Mouse (Mus musculus) spleen, postnatal 14 days (tissue): ENCODE measurements around the gene Cntnap4.

Experiments used
- DNase-seq, 2 experiments: peaks; one replicate each; pipeline ENCODE4 v3.0.0; 2021 to 2022; ENCODE audit warnings: low spot score in 2 of 2

Gene Cntnap4

GRCm38 (mm10) chr8:112569471-112570141, at the start of gene Cntnap4:
Cntnap4 (plus strand) TSS chr8:112570043.
- no peak for DNase-seq

DNA sequence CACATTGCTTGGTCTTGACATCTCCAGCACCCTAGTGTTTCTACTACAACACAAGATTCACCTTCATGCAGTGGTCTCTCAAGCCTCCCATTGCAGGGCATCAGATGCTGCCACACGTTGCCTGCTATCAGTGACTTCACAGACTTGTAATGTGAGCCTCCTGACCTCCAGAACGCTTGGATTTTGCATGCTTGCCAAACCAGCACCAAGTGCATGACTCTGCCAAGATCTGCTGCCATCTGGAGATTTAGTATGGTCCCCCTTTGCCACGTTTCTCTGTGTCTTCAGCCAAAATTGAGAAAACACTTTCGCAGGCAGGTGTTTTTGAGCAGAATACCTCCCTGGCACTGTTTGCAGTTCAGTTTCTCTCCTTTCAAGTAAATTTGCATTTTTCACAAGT, 12.5 kb upstream of the Cntnap4 start:
- no peak for DNase-seq

DNA sequence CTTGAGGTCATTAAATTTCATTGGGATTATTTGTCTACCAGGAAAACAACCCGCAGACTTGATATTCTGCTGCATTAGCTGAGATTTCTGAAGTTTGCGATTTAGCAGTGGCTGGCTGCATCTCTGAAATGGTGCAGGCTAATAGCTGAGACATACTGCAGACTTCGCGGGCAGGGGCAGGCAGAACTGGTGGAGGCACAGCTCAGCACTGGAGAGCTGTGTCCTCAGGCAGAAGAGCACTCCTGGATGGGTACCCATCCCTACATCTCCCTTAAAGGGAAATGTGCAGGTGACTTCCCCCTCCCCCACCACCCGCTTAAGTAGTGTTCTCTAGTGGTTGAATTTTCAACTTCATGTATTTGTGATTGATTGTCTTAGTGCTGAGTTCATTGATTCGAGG, 698 bp downstream of the Cntnap4 start:
- DNase-seq, result no peak

DNA sequence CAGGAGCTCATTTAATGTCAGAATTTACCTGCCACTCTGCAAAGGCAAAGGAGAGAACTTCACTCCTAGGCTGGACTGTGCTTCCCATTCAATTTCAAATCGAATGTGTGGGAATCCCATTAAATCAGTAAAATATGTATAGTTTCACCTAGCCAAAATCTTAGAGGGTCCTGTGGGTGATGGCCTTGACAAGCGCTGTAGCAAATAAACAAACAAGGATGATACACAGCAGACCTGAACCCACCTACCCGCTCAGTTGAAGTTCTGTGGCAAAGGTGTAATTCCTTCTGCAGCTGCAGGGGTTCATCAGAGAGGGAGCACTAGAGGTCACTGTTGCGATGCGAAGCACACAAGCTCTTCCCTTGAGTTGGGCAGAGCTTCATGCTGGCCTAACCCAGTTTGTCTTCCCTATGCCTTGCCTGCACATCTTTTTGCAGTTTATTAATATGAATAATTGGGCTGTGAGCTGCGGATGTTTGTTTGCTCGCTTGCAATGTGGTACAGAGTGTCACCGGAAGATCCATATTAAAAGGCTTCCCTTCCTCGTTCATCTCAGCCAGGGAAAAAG, 1.6 kb downstream of the Cntnap4 start:
- no peak for DNase-seq

DNA sequence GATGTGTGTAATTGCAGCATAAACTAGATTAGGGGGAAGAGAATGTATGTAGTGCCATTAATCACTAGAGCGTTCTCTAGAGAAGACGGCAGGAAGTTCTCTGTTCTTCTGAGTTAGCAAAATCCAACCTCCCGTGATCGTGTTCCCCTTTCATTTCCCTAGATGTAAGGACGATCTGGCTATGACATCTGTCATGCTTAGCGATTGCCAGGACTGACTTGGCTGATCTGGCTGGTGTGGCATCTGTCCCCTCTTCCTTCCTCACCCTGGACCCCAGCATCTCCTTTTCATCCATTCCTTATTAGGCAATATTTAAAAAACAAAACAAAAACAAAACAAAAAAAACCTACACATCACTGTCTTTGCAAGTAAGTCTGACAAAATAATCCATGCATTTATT, 11.6 kb downstream of the Cntnap4 start:
- no peak for DNase-seq

DNA sequence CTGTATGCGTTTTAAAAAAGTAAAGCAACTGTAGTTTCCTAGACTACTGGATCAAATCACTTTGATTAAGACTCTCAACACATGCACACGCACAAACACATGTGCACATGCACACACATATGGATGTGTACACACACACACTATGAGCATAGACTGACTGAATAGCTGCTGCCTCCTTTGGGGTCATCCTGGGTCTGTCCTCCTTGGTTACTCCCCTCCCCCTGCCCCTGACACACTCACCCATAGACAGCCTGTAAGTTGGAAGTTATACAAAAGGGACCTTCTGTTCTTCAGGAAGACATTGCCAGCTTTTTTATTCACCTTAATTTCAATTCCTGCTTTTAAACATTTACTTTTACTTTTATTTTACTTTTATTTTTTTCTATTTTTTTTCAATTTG, 13.6 kb downstream of the Cntnap4 start:
- no peak for DNase-seq

GRCm38 (mm10) chr8:112588357-112589051, 18.7 kb downstream of the Cntnap4 start:
- DNase-seq, result no peak

GRCm38 (mm10) chr8:112589052-112589389, 19.2 kb downstream of the Cntnap4 start:
- no peak for DNase-seq

GRCm38 (mm10) chr8:112596023-112596776, 26.4 kb downstream of the Cntnap4 start:
- no peak for DNase-seq

- DNase-seq, result no peak
These were observed 30.1 kb downstream of the Cntnap4 start for GRCm38 (mm10) chr8:112599975-112600374.

DNA sequence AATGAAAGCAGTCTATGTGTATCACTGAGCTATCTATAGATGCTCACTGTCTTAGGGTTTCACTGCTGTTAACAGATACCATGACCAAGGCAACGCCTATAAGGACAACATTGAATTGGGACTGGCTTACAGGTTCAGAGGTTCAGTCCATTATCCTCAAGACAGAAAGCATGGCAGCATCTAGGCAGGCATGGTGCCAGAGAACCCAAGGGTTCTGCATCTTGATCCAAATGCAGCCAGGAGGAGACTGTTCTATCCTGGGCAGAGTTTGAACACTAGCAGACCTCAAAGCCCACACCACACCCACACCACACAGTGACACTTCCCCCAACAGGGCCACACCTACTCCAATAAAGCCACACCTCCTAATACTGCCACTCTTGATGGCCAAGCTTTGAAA, 31.3 kb downstream of the Cntnap4 start:
- no peak for DNase-seq

DNA sequence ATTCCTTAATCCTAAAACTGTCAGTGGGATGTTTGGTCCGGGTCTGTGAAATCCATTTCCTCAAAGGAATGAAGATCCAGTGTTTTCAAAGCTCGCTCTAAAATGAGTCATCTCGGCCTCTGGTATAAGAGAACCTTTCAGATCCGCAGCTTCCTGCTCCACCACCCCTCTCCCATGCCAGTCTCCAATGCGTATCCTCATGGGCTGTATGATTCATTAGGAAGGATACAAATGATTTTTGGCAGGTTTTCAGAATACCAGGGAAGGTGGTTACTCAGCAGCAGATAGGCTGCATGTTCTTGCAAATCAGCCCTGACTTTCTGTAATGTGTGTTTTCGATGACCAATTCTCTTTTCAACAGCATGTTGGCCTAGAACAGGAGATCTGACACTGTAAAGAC, 40.3 kb downstream of the Cntnap4 start:
- DNase-seq, result no peak

- no peak for DNase-seq
These were observed 58.9 kb downstream of the Cntnap4 start for GRCm38 (mm10) chr8:112628791-112629190.

DNA sequence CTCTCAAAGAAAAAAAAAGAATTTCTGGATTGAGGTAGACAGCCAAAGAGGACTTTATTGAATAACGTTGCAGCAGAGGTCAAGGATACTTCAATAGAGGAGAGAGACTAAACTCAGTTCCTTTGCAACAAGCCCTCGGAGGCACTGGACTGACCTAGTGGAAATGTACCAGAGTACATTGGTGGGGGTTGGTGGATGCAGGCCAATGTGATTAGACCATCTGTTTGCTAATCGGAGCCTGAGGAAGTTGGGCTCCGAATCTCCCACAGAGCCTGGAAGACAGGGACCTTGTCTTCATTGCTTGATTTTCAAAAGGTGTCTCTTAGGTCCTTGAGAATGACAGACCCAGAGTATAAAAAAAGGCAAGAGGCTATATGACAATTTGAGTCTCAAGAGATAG, 82.8 kb downstream of the Cntnap4 start:
- no peak for DNase-seq

- no peak for DNase-seq
These were observed 83.4 kb downstream of the Cntnap4 start for GRCm38 (mm10) chr8:112653276-112653675.

DNA sequence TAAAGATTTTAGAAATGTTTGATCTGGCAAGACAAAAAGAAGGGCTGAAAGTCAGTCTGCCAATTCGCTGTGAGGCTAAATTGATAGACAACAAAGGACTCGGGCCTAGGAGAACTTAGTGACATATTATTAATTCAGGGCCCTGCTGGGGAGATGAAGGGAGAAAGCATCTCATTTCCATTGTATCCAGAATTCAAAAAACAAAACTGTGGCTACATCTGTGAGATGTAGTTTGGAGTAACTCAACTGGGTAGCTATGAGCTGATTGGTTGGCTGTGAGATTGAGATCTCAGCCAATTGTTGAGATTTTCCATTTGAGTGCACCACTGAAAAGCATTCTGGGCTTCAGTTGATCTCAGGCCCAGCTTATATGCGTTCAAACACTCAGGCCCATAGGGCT, 84.2 kb downstream of the Cntnap4 start:
- DNase-seq, result no peak

DNA sequence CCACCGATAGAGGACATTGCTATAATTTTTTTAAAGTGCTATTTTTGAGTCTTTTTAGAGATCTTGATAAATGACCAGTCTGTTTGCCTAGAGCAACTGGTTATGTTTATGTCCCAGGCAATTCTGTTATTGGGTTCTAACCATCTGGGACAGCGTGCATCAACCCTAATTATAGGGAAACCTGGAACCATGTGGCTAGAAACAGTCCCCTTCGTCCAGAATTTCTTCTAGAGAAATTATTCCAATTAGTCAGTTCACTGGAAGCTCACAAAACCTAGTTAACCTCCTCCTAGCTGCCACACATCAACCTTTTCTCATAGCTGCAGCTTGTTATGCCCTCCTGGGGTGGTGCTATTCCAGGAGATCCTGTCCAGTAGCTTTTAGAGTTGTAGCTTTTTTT, 94.2 kb downstream of the Cntnap4 start:
- DNase-seq, result no peak

DNA sequence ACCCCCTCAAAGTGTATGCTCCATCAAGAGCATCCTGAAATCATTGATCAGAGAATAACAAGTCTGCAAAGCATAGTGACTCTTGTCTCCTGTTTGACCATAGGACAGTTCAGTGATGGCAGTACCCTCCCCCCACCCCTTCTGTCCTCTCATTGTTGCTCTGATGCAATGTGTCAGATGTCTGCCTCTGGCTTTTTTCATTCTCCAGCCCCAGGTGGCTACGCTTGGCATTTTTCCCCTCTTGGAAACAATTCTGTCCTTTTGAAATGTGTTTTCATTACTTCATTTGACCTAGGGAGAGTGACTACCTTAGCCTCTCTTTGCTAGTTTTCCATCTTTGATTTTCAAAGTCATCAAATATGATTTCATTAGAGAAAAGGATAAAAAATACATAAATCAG, 104.8 kb downstream of the Cntnap4 start:
- DNase-seq, result no peak

DNA sequence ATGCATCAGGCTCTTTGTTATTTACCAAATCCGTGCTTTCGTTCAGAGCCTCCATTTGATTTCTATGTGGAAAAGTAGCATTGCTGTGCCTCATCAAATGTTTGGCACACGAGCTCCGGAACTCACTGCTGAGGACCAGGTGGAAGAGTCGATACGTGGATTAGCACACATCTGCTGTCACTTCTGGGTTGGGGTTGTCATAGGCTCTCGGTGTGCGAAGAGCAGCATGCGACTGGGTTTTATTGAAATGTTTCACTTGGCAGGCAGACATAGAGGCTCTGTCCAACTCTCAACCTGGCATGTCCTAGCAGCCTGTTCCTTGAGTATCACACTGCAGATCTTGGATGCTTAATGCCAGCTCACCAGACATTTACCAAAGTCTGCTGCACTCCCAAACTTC, 111.9 kb downstream of the Cntnap4 start:
- no peak for DNase-seq

- no peak for DNase-seq
These were observed 125.9 kb downstream of the Cntnap4 start for GRCm38 (mm10) chr8:112695708-112696107.

- no peak for DNase-seq
These were observed 128.3 kb downstream of the Cntnap4 start for GRCm38 (mm10) chr8:112698141-112698540.

DNA sequence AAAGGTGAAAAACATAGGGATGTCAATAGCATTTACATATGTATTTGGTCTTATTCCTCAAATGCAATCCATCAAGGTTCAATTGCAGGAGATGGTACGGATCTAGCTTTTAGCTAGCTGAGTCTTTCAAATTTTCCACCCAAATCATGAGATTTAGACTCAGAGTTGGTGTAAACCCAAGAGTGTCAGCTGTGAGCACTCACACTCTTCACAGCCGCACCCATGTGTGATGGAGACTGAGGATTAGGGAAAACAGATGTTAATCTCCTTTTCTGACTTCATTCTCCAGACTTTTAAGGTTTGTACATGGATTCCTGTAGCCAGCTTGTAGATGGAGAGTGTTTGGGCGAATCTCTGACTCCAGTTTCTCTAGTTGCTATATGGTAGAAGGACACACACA, 147.1 kb downstream of the Cntnap4 start:
- no peak for DNase-seq

- DNase-seq, result no peak
These were observed 155.1 kb downstream of the Cntnap4 start for GRCm38 (mm10) chr8:112724918-112725317.
